Mouse (Mus musculus): ENCODE data around the gene Sympk.

DNA sequence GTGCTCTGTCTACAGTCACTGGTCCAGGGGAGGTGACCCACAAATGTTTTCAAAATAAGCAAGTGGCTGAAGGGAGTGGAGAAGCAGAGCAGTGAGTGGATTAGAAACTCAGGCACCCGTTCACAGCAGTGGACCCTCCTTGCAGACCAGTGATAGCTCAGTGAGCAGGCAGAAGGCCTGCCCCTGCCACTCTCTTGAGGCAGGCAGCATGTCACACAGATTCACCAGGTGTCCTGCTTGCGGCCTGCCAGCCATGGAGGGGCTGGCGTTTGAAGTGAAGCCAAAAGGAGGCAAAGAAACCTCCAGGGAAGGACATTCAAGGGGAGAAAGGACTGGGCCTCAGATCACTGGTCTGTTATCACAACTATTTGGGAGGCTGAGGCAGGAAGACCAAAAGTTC, 54.6 kb downstream of the Sympk start:
- TF ChIP-seq RAD21 (IDR thresholded peaks at IDR 0.05; ENCODE audit: low read depth, low read length) (no peak), NRF1 (IDR thresholded peaks at IDR 0.05; ENCODE audit: insufficient read depth, low read depth, low read length, poor library complexity, severe bottlenecking) (no peak), POLR2AphosphoS2 (IDR thresholded peaks at IDR 0.05; ENCODE audit: low read length) (no peak), CTCF (IDR thresholded peaks at IDR 0.05 in 2 of 3, conservative IDR thresholded peaks at IDR 0.05 in 1 of 3; ENCODE audit: control insufficient read depth in 1 of 3, insufficient read depth in 1 of 3, low read depth in 2 of 3, low read length in 3 of 3, poor library complexity in 1 of 3, severe bottlenecking in 1 of 3) (no peak)

All from MEL (cell line).